Mouse (Mus musculus) right cerebral cortex, postnatal 25 days (tissue): Measurements from ENCODE around the gene Cdcp1.
A peak's percentile ranks its signal among the peaks of the same experiment; 100 is the strongest.

Experiments used
- DNase-seq: peaks from one replicate; pipeline ENCODE4 v3.0.0; 2022

The Cdcp1 gene

DNA sequence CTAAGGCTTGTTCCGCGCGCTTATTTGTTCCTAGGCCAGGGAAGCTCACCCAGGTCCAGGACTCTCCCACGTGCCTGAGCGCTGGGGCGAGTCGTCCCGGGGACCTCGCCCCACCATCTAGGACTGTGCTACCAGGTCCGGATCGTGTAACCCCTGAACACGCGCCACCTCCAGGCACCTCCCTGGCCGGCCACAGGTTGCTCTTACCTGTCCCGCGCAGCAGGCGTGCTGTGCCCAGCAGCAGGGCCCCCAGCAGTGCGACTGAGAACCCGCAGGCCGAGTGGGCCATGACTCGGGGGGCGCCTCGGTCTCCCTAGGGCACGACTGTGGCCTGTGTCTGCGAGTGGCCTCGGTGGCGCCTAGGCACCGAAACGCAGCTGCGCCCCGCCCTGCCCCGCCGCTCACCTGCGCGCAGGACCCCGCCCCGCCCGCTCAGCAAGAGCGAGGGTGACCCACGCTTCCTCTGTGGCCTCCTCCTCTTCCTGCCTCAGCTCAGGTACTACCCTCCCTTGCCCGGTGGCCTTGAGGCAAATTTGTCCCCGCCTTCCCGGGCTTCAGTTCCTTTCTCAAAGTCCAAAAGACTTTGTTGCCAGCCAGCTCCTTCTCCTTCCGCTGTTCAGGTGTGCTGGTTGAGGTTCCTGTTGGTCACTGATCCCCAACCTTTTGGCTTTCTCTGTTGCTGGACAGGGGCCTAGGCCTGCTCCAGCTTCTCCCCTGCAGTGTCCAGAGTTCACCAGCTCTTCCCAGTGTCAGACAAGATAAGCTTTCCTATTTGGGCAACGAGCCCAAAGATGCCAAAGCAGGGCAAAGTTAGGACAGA lies at the start of gene Cdcp1:
TSS of gene Cdcp1 (minus strand) at position 418 of the 820 bp plus-strand sequence.
- no peak for DNase-seq

DNA sequence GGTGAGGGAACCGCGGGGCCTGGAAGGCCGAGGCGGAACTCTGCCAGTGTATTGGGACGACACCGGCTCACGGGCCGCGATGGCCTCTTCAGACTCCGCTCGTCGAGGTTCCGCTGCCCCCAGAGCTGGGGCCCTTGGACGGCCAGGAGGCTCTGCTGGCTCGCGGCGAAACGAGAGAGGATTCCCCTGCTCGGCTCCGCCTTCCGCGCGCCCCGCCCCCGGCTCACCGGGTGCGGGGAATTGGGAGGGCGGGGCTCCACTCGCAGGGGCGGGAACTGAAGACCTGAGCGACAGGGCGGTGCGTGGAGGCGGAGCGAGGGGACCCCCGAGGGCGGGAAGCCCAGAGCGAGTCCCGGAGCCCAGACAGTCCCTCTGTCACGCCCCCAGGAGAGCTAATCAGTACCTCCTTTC lies 44.8 kb upstream of the Cdcp1 start, which contains the start of gene Tmem158:
TSS of gene Tmem158 (minus strand) at position 154 of the 411 bp plus-strand sequence.
- DNase-seq: peak; percentile 88

DNA sequence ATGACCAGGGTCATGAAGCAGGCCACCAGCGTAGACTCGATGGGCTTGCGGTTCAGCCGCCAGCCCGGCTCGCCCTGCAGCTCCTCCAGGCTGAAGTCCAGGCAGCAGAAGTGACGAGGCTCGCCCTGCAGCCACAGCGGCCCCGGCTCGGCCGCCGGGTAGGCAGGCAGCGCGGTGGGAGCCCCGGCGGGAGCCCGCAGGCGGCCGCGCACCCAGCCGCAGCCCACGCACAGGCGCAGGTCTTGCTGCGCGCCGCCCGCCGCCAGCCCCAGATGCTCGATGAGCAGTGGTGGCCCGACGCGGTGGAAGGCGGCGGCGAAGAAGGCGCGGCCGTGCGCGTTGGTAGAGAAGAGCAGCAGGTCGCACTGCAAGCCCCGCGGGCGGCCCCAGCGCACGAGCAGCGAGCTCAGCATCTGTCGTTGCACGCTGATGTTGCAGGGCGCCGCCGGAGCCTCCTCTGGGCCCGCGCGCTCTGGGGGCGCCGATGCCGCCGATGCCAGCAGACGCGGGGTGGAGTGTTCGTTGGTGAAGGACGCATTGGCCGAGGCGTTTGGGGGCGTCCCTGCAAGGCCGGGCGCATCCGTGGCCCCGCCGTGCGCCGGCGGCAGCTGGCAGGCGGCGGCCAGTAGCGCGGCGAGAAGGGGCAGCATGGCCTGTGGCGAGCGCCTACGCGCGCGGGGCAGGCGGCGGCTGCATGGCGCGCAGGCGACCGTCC lies 44.2 kb upstream of the Cdcp1 start:
- DNase-seq: peak; percentile 75

GRCm38 (mm10) chr9:123259461-123259895 lies 43.6 kb upstream of the Cdcp1 start:
- DNase-seq: no peak

GRCm38 (mm10) chr9:123258796-123259195 lies 43.0 kb upstream of the Cdcp1 start:
- peak; percentile 25 for DNase-seq

- DNase-seq: peak; percentile 31
Observed at GRCm38 (mm10) chr9:123255736-123256135, 39.9 kb upstream of the Cdcp1 start.

DNA sequence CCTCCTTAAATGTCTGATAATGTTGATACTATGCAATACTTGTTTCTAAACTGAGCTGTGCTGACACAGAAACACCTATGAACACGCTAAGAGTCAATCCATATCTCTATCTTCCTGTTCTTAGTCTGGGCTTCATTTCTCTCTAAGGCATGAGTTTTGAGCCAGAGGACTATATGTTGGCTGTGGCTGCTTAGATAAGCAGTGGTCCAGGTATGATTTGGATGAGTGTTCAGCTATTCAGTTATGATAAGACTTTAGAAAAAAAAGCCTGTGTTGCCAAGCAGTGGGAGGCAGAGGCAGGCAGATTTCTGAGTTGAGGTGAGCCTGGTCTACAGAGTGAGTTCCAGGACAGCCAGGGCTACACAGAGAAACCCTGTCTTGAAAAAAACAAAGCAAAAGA lies 32.2 kb upstream of the Cdcp1 start:
- no peak for DNase-seq

DNA sequence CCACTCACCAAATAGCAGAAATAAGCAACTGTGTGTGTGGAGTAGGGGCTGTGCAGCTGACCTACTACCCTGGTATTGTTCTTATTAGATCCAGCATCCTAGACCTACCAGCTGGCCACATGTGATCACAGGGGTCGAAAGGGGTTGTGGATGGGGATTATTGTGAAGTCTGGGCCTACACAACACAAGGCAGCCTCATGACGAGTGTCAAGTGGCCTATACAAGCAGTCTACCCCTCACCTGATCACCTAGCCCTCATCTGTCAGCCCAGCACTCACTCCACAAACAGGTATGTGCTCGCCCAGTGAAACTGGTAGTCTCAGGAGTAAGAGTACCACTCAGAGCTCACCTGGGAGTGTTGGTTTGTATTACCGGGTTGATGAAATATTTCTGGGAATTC lies 29.3 kb upstream of the Cdcp1 start:
- no peak for DNase-seq

GRCm38 (mm10) chr9:123243988-123244387 lies 28.1 kb upstream of the Cdcp1 start:
- peak; percentile 49 for DNase-seq

GRCm38 (mm10) chr9:123241191-123241590 lies 25.4 kb upstream of the Cdcp1 start:
- DNase-seq: no peak

GRCm38 (mm10) chr9:123240751-123241150 lies 24.9 kb upstream of the Cdcp1 start:
- no peak for DNase-seq

GRCm38 (mm10) chr9:123240271-123240670 lies 24.4 kb upstream of the Cdcp1 start:
- DNase-seq: no peak

DNA sequence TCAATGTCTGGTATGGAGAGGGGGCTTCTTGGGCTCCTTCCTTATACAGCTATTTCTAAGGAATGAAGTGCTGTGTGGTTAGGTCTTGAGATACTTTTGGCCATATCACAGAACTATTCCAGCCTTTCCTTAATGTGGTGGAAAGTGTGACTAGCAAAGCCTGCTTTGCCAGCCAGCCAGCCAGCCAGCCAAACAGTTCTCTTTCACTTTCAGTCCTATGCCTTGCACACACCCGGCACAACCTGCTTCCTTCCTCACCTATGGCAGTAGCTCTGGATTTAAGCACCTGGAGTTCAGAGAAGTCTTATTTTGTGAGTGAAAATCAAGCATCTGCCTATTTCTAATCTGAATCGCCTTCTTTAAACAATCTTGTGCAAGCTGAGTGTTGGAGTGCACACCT lies 23.8 kb upstream of the Cdcp1 start:
- DNase-seq: no peak

DNA sequence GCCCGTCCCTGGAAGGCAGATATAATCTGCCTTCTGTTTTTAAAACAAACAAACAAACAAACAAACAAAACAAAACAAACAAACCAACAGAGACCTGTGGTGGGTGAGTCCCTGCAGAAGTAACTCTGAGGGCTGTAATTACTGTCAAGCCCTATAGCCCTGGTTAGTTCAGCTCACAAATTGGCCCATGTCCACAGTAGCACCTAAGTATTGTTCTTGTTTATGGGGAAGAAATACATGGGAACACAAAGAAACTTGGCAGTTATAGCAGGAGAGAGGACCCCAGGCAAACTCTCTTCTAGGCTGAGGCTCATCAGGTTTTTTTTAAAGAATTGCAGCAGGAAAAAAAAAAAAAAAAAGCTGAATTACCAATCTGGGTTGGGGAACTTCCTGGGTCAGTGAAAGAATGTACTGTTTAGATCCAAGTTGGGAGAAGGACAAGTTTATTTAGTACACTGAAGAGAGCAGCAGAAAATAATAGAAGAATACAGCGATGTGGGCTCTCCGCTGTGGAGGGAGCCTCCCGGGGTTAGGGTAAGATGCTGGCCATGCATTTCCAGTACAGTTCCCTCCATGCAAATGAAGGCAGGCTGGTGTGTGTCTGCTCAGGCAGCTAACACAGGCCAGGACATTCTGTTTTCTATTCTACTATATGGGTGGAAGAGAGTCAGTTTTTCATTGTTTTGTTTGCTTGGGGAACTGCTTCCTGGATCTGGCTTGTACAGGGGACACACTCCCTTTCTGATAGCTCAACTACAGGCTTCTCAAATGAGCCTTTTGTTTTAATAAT lies 22.6 kb upstream of the Cdcp1 start:
- no peak for DNase-seq

- DNase-seq: no peak
Observed at GRCm38 (mm10) chr9:123237739-123238138, 21.9 kb upstream of the Cdcp1 start.

DNA sequence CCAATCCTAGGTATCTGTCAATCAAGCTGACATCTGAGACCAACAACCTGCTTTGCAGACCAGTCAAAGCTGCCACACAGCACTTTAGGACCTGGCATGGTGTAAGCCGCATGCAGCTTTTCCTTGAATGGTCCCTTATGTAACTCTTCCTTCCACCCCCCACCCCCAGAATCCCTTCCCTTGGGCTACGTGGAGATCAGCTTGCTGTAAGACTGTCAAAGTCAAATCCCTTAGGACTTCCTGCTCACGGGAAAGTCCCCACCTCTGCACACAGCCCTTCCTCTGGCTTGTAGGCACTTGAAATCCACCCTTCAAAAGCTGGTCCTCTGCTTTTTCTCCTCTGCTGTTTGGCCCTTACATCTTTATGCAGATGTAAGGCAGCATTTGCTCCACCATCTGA lies 19.8 kb upstream of the Cdcp1 start:
- DNase-seq: no peak

GRCm38 (mm10) chr9:123229826-123230225 lies 14.0 kb upstream of the Cdcp1 start:
- DNase-seq: no peak

GRCm38 (mm10) chr9:123228671-123229070 lies 12.8 kb upstream of the Cdcp1 start:
- DNase-seq: no peak

GRCm38 (mm10) chr9:123227106-123227750 lies 11.4 kb upstream of the Cdcp1 start:
- no peak for DNase-seq

GRCm38 (mm10) chr9:123224863-123225431 lies 9.1 kb upstream of the Cdcp1 start:
- DNase-seq: no peak

DNA sequence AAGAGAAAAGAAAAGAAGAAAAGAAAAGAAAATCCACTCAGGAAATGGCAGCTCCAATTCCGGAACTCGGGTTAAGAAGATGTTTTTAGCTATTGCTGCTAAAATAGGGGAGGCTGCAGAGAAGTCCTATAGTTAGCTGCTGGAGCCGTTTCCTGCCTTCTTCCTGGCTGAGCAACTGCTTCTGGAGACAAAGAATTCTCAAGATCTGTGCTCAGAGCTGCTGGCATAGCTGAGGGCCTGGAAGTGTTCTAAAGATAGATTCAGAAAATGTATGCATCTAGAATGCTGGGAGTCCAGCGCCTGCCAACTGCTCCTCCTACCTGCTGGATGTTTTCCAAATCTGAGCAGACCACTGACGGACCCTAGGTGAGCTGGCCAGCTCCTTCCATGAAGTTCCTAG lies 4.0 kb upstream of the Cdcp1 start:
- DNase-seq: peak; percentile 41

DNA sequence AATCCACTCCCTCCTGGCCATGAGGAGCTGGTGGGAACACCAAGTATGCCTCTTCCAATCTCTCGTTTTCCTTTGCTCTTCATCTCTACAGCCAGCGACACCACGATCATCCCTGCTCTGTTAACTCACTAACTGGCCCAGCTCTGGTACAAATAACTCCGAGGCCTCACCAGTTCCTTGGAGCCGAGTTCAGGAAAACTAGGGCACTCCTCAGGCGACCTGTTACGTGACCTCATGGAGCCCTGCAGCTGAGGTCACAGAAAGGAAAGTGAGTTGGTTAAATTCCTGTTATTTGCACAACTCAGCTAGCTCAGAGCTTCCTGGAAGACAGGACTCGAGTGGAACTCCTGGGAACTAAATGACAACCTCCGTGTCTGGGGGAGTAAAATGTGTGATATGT lies 2.5 kb downstream of the Cdcp1 start:
- no peak for DNase-seq
